Mouse (Mus musculus) liver, embryonic 14.5 days (tissue): ENCODE measurements at regions not wholly inside any gene's neighbourhood (a gene's known extent, or its start where the extent isn't known, plus 50 kb on each side); places are given as distances from the start of the nearest gene placed in this dataset.
"Not testable (repeated sequence)": the region's sequence is repeated elsewhere in the genome, so short reads cannot be mapped to it uniquely, and the experiment has no call there.

Source experiments
- ATAC-seq: fragments of 200-750 bp; cut with Nextera tagmentation; 2 replicates; pipeline ENCODE4 v1.8.0; 2017; ENCODE audit warnings: moderate number of reproducible peaks, mild to moderate bottlenecking, moderate library complexity; ENCODE audit not compliant: insufficient read depth
- DNase-seq, 3 experiments: peaks; one replicate each; pipeline ENCODE4 v3.0.0-alpha.2; 2012 to 2013; ENCODE audit warnings: low read depth in 3 of 3, low spot score in 3 of 3
- H3K27ac ChIP-seq: fragments of 300-500 bp; sonication (generic); 2 replicates; pipeline ENCODE4 v1.5.1; 2014; ENCODE audit warnings: moderate library complexity, mild to moderate bottlenecking, control low read depth, inconsistent platforms
- H3K27me3 ChIP-seq: fragments of 300-500 bp; sonication (generic); 2 replicates; pipeline ENCODE4 v1.6.1; 2014; ENCODE audit warnings: mild to moderate bottlenecking, low read length, moderate library complexity; ENCODE audit not compliant: control insufficient read depth, insufficient read depth
- H3K36me3 ChIP-seq: fragments of 300-500 bp; sonication (generic); replicated peaks from 2 replicates; pipeline ENCODE4 v1.6.1; 2014; ENCODE audit warnings: low read depth; ENCODE audit not compliant: control insufficient read depth, insufficient read depth
- H3K4me1 ChIP-seq, 2 experiments: fragments of 200-500 bp in 1 of 2; fragments of 300-500 bp in 1 of 2; sonication (generic) in 1 of 2; replicated peaks; 2 replicates each; pipeline ENCODE4 v1.6.1; 2012 to 2014; ENCODE audit warnings: antibody characterized with exemption in 1 of 2, inconsistent platforms in 1 of 2, low read length in 1 of 2; ENCODE audit not compliant: control insufficient read depth in 2 of 2, insufficient read depth in 2 of 2
- H3K4me2 ChIP-seq: fragments of 300-500 bp; sonication (generic); 2 replicates; pipeline ENCODE4 v1.6.1; 2014; ENCODE audit warnings: low read depth, mild to moderate bottlenecking, control low read depth, moderate library complexity
- H3K4me3 ChIP-seq, 2 experiments: fragments of 200-500 bp in 1 of 2; fragments of 300-500 bp in 1 of 2; sonication (generic) in 1 of 2; 2 replicates each; pipeline ENCODE4 v1.5.1; 2012 to 2014; ENCODE audit warnings: low read depth in 2 of 2, low read length in 2 of 2, mild to moderate bottlenecking in 2 of 2, control low read depth in 1 of 2, inconsistent platforms in 1 of 2, moderate library complexity in 1 of 2; ENCODE audit not compliant: insufficient read depth in 1 of 2
- H3K9ac ChIP-seq: fragments of 300-500 bp; sonication (generic); replicated peaks from 2 replicates; pipeline ENCODE4 v1.6.1; 2014; ENCODE audit warnings: mild to moderate bottlenecking, control low read depth, moderate library complexity
- H3K9me3 ChIP-seq: fragments of 300-500 bp; sonication (generic); 2 replicates; pipeline ENCODE4 v1.6.1; 2016; ENCODE audit warnings: low read length, mixed read lengths; ENCODE audit not compliant: control insufficient read depth
- CTCF ChIP-seq: IDR thresholded peaks from 2 replicates; pipeline ENCODE4 v1.5.1; 2016; ENCODE audit warnings: antibody characterized with exemption, low read depth, control low read depth
- EP300 ChIP-seq: IDR thresholded peaks from 2 replicates; pipeline ENCODE4 v1.6.1; 2016; ENCODE audit warnings: antibody characterized with exemption, low read depth
- WGBS: fragments of 180-500 bp; shearing (Covaris S2); extraction: QIAGEN DNeasy Blood & Tissue Kit; methylation state at CpG from one replicate; pipeline ENCODE4 v1.1.7; 2014; ENCODE audit not compliant: insufficient replicate concordance; 5-methylcytosine and 5-hydroxymethylcytosine counted together

GRCm38 (mm10) chr7:83445181-83445926 lies 139.4 kb upstream of the Tmc3 start:
- Histone ChIP-seq H3K4me1 (no peaks in the 10 kb centered on the region; a peak in 1 of 4 replicates), H3K36me3 (no peaks in the 10 kb centered on the region), H3K9me3 (no peaks in the 10 kb centered on the region), H3K9ac (no peak overlapping the region), H3K27ac (no peak overlapping the region), H3K4me2 (no peak overlapping the region), H3K27me3 (no peaks in the 10 kb centered on the region), H3K4me3 (no peak overlapping the region)
- DNase-seq (no peak), ATAC-seq (no peak)
- TF ChIP-seq EP300 (no peak), CTCF (no peak)
- WGBS, result 40% methylated on average over 5 of the region's 5 CpGs

- Histone ChIP-seq H3K4me1 (no peaks in the 10 kb centered on the region; a peak in 1 of 4 replicates), H3K9me3 (no peaks in the 10 kb centered on the region), H3K4me3 (no peak overlapping the region), H3K27me3 (no peaks in the 10 kb centered on the region), H3K4me2 (no peak overlapping the region), H3K9ac (no peak overlapping the region), H3K27ac (no peak overlapping the region), H3K36me3 (no peaks in the 10 kb centered on the region)
- ATAC-seq (no peak), DNase-seq (no peak)
- TF ChIP-seq CTCF (no peak), EP300 (no peak)
- WGBS, result 54% methylated on average over 3 of the region's 3 CpGs
Measured at GRCm38 (mm10) chr7:83450346-83450745, 134.4 kb upstream of the Tmc3 start.

GRCm38 (mm10) chr7:83452309-83452708 lies 132.4 kb upstream of the Tmc3 start:
- H3K4me1 ChIP-seq, result no peaks in the 10 kb centered on the region
- no peaks in the 10 kb centered on the region for H3K27me3 ChIP-seq
- DNase-seq (no peak), ATAC-seq (no peak)
- WGBS, result 43% methylated on average over 7 of the region's 7 CpGs
- no peak overlapping the region for H3K27ac ChIP-seq
- no peak for TF ChIP-seq CTCF
- no peak for TF ChIP-seq EP300
- H3K9ac ChIP-seq, result no peak overlapping the region
- no peaks in the 10 kb centered on the region for H3K36me3 ChIP-seq
- H3K9me3 ChIP-seq, result no peaks in the 10 kb centered on the region
- no peak overlapping the region for H3K4me2 ChIP-seq
- no peak overlapping the region for H3K4me3 ChIP-seq

- no peaks in the 10 kb centered on the region for H3K9me3 ChIP-seq
- ATAC-seq, result no peak
- H3K4me3 ChIP-seq, result no peak overlapping the region
- H3K9ac ChIP-seq, result no peak overlapping the region
- H3K27ac ChIP-seq, result no peak overlapping the region
- H3K36me3 ChIP-seq, result no peaks in the 10 kb centered on the region
- DNase-seq, result no peak
- no peaks in the 10 kb centered on the region for H3K27me3 ChIP-seq
- no peaks in the 10 kb centered on the region for H3K4me1 ChIP-seq
- WGBS, result 52% methylated on average over 3 of the region's 3 CpGs
- no peak overlapping the region for H3K4me2 ChIP-seq
- no peak for TF ChIP-seq CTCF
- TF ChIP-seq EP300, result no peak
Measured at GRCm38 (mm10) chr7:83459520-83459919, 125.2 kb upstream of the Tmc3 start.

GRCm38 (mm10) chr7:83467006-83467405 lies 117.7 kb upstream of the Tmc3 start:
- Histone ChIP-seq H3K4me3 (no peak overlapping the region), H3K9ac (no peak overlapping the region), H3K4me2 (no peak overlapping the region), H3K9me3 (no peaks in the 10 kb centered on the region), H3K36me3 (no peaks in the 10 kb centered on the region), H3K4me1 (no peaks in the 10 kb centered on the region), H3K27me3 (no peaks in the 10 kb centered on the region), H3K27ac (no peak overlapping the region)
- DNase-seq (no peak), ATAC-seq (no peak)
- TF ChIP-seq CTCF (no peak), EP300 (no peak)
- WGBS, result 67% methylated on average over 8 of the region's 8 CpGs

GRCm38 (mm10) chr7:83469856-83470255 lies 114.9 kb upstream of the Tmc3 start:
- not testable (repeated sequence) for DNase-seq, H3K27ac ChIP-seq, H3K9me3 ChIP-seq, H3K27me3 ChIP-seq, H3K9ac ChIP-seq, ATAC-seq, H3K4me3 ChIP-seq, H3K4me1 ChIP-seq, H3K36me3 ChIP-seq, H3K4me2 ChIP-seq
- WGBS, result 63% methylated on average over 4 of the region's 4 CpGs
